Mouse (Mus musculus) CH12.LX (cell line): Measurements from ENCODE around the gene Olfr1475. TPM values are rescaled to one million over a fixed set of nuclear protein-coding genes. Genes with fewer than 3 reads are reported as not detected.

Source experiments
- DNase-seq: peaks from one replicate; pipeline ENCODE4 v3.0.0-alpha.2; 2013; ENCODE audit errors: extremely low read depth
- H3K27ac ChIP-seq: 2 replicates; pipeline ENCODE4 v1.5.1; 2012; ENCODE audit warnings: low read depth, mild to moderate bottlenecking, control low read depth, moderate library complexity; ENCODE audit not compliant: insufficient read depth
- H3K27me3 ChIP-seq: replicated peaks from 2 replicates; pipeline ENCODE3; 2012; ENCODE audit warnings: inconsistent platforms
- H3K36me3 ChIP-seq, 2 experiments: replicated peaks in 1 of 2; 2 replicates each; pipeline versions ENCODE3 to v1.6.1; 2012; ENCODE audit warnings: inconsistent platforms in 1 of 2, low read length in 1 of 2, mild to moderate bottlenecking in 1 of 2, mixed read lengths in 1 of 2, moderate library complexity in 1 of 2; ENCODE audit not compliant: control insufficient read depth in 1 of 2, insufficient read depth in 1 of 2
- H3K4me1 ChIP-seq, 2 experiments: 2 replicates each; pipeline ENCODE4 v1.6.1; 2012; ENCODE audit warnings: inconsistent platforms in 1 of 2, moderate library complexity in 1 of 2; ENCODE audit not compliant: insufficient read depth in 2 of 2, control insufficient read depth in 1 of 2
- H3K4me2 ChIP-seq: 2 replicates; pipeline ENCODE4 v1.6.1; 2012; ENCODE audit warnings: low read depth, mild to moderate bottlenecking, control low read depth; ENCODE audit not compliant: poor library complexity, insufficient read depth, severe bottlenecking
- H3K4me3 ChIP-seq, 3 experiments: fragments of 150-350 bp in 1 of 3; sonication (generic) in 1 of 3; replicated peaks in 1 of 3; 2 replicates each; pipeline versions ENCODE3 to v1.5.1; 2011 to 2012; ENCODE audit warnings: low read depth in 2 of 3, low read length in 2 of 3, mild to moderate bottlenecking in 2 of 3, moderate library complexity in 2 of 3, control low read depth in 1 of 3, improper control_type of control experiment in 1 of 3, inconsistent platforms in 1 of 3, mixed read lengths in 1 of 3; ENCODE audit not compliant: poor library complexity in 1 of 3
- H3K79me2 ChIP-seq: replicated peaks from 2 replicates; pipeline ENCODE4 v1.6.1; 2012; ENCODE audit warnings: mild to moderate bottlenecking, moderate library complexity; ENCODE audit not compliant: control insufficient read depth, poor library complexity, insufficient read depth, severe bottlenecking; ENCODE audit errors: extremely low read depth
- H3K9ac ChIP-seq: 2 replicates; pipeline ENCODE4 v1.6.1; 2012; ENCODE audit warnings: low read depth, mild to moderate bottlenecking, control low read depth, moderate library complexity; ENCODE audit not compliant: insufficient read depth
- H3K9me3 ChIP-seq: replicated peaks from 2 replicates; pipeline ENCODE3; 2012; ENCODE audit warnings: low read length, inconsistent platforms, mixed read lengths
- BHLHE40 ChIP-seq: IDR thresholded peaks from 2 replicates; pipeline ENCODE4 v1.6.1; 2011; ENCODE audit warnings: mild to moderate bottlenecking, low read depth, low read length, improper control_type of control experiment
- CTCF ChIP-seq, 2 experiments: IDR thresholded peaks in 1 of 2; conservative IDR thresholded peaks in 1 of 2; 2 replicates each; pipeline ENCODE4 v1.5.1; 2011 to 2012; ENCODE audit warnings: low read depth in 2 of 2, low read length in 2 of 2, improper control_type of control experiment in 1 of 2, inconsistent platforms in 1 of 2, mild to moderate bottlenecking in 1 of 2, moderate library complexity in 1 of 2
- E2F4 ChIP-seq: IDR thresholded peaks from 2 replicates; pipeline ENCODE4 v1.6.1; 2011; ENCODE audit warnings: low read depth, low read length, improper control_type of control experiment; ENCODE audit not compliant: insufficient replicate concordance
- ELF1 ChIP-seq: IDR thresholded peaks from 2 replicates; pipeline ENCODE4 v1.6.1; 2014; ENCODE audit warnings: low read depth, mild to moderate bottlenecking, inconsistent platforms, low read length, improper control_type of control experiment
- ETS1 ChIP-seq: conservative IDR thresholded peaks from 2 replicates; pipeline ENCODE4 v1.6.1; 2012; ENCODE audit warnings: low read depth, mild to moderate bottlenecking, inconsistent platforms, low read length, improper control_type of control experiment, moderate library complexity
- HCFC1 ChIP-seq: IDR thresholded peaks from 2 replicates; pipeline ENCODE4 v1.6.1; 2012; ENCODE audit warnings: low read depth, mild to moderate bottlenecking, inconsistent platforms, low read length, improper control_type of control experiment
- IRF4 ChIP-seq: IDR thresholded peaks from 2 replicates; pipeline ENCODE4 v1.6.1; 2014; ENCODE audit warnings: low read depth, mild to moderate bottlenecking, inconsistent platforms, low read length, improper control_type of control experiment
- KAT2A ChIP-seq: IDR thresholded peaks from 2 replicates; pipeline ENCODE4 v1.6.1; 2012; ENCODE audit warnings: low read length, improper control_type of control experiment, inconsistent platforms; ENCODE audit not compliant: insufficient replicate concordance
- MAFK ChIP-seq: IDR thresholded peaks from 2 replicates; pipeline ENCODE4 v1.6.1; 2011; ENCODE audit warnings: low read length, improper control_type of control experiment; ENCODE audit not compliant: insufficient replicate concordance
- MAX ChIP-seq: IDR thresholded peaks from 2 replicates; pipeline ENCODE4 v1.6.1; 2011; ENCODE audit warnings: low read length, improper control_type of control experiment
- MAZ ChIP-seq: IDR thresholded peaks from 2 replicates; pipeline ENCODE4 v1.6.1; 2012; ENCODE audit warnings: low read depth, mild to moderate bottlenecking, inconsistent platforms, low read length, improper control_type of control experiment, moderate library complexity
- MEF2A ChIP-seq: IDR thresholded peaks from 2 replicates; pipeline ENCODE4 v1.6.1; 2014; ENCODE audit warnings: low read depth, mild to moderate bottlenecking, inconsistent platforms, low read length, improper control_type of control experiment, borderline replicate concordance
- MXI1 ChIP-seq: IDR thresholded peaks from 2 replicates; pipeline ENCODE4 v1.6.1; 2011; ENCODE audit warnings: mild to moderate bottlenecking, low read depth, low read length, improper control_type of control experiment
- PAX5 ChIP-seq: IDR thresholded peaks from 2 replicates; pipeline ENCODE4 v1.6.1; 2012; ENCODE audit warnings: low read length, inconsistent platforms, mixed read lengths
- POLR2A ChIP-seq: IDR thresholded peaks from 2 replicates; pipeline ENCODE4 v1.6.1; 2011; ENCODE audit warnings: low read depth, mild to moderate bottlenecking, improper control_type of control experiment, low read length
- POLR2AphosphoS2 ChIP-seq: IDR thresholded peaks from 2 replicates; pipeline ENCODE4 v1.6.1; 2011; ENCODE audit warnings: low read depth, low read length, improper control_type of control experiment
- RCOR1 ChIP-seq: conservative IDR thresholded peaks from 2 replicates; pipeline ENCODE4 v1.6.1; 2012; ENCODE audit warnings: low read depth, mild to moderate bottlenecking, inconsistent platforms, low read length, improper control_type of control experiment
- SIN3A ChIP-seq: IDR thresholded peaks from 2 replicates; pipeline ENCODE4 v1.6.1; 2012; ENCODE audit warnings: low read length, improper control_type of control experiment, inconsistent platforms
- TBP ChIP-seq: conservative IDR thresholded peaks from 2 replicates; pipeline ENCODE4 v1.6.1; 2011; ENCODE audit warnings: low read depth, low read length, improper control_type of control experiment
- USF1 ChIP-seq: IDR thresholded peaks from 2 replicates; pipeline ENCODE4 v1.6.1; 2014; ENCODE audit warnings: low read depth, mild to moderate bottlenecking, inconsistent platforms, low read length, improper control_type of control experiment
- USF2 ChIP-seq: conservative IDR thresholded peaks from 2 replicates; pipeline ENCODE4 v1.6.1; 2011; ENCODE audit warnings: low read depth, low read length, improper control_type of control experiment
- ZNF384 ChIP-seq: IDR thresholded peaks from 2 replicates; pipeline ENCODE4 v1.6.1; 2012; ENCODE audit warnings: low read depth, low read length, improper control_type of control experiment, inconsistent platforms
- dilution Hi-C: fragments of 300-500 bp; cut with MboI; formaldehyde crosslinking; loops from 2 replicates; pipeline ENCODE4 v1.14.3; 2020; ENCODE audit warnings: low sequenced_read_pairs; ENCODE audit not compliant: extremely low pct_unique_long_range_greater_than_20kb, extremely low pct_ligation_motif_present
- in situ Hi-C: fragments of 300-500 bp; cut with MboI; formaldehyde crosslinking; loops from 3 replicates; pipeline ENCODE4 v1.14.3; 2019; ENCODE audit warnings: low sequenced_read_pairs, low pct_ligation_motif_present, low pct_unique_long_range_greater_than_20kb, mixed read lengths
- polyA plus RNA-seq: library from polyadenylated mRNA; unstranded; fragments of >175 nt; gene quantifications from 2 replicates; pipeline ENCODE4 v1.2.1, GENCODE M21; 2012; ENCODE audit warnings: low read depth; ENCODE audit not compliant: insufficient read length
- total RNA-seq, 2 experiments: library from RNA; depleted of rRNA; stranded (reverse); fragments of 300-350 nt in 1 of 2; fragments of >200 nt in 1 of 2; gene quantifications; 2 replicates each; pipeline ENCODE4 v1.2.3; 2012 to 2014

Olfr1475 gene
- not detected in 2 replicates for total RNA-seq (2012; rRNA removed)
- not detected in 2 replicates for total RNA-seq (2014; rRNA removed)
- polyA plus RNA-seq = not detected in 2 replicates

DNA sequence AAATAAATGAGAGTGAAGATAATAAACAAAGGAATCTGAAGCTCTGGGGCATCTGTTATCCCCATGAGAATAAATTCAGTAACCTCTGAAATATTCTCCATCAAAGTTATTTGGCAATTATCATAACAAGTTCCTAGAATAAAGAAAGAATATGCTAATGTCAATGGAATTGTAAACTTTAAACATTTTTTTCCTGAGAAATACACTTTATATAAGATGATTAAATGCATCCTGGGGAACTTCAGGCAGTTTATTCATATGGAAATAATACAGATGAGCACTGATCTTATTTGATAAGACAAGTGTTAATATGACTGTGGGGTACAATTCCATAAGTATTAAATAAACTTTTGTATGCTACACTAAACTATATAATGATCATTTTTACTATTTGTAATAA, at the start of gene Olfr1475:
Olfr1475 (minus strand) TSS at position 101 of the 400 bp plus-strand sequence.
- Histone ChIP-seq H3K27ac (no peak within 1 kb of the TSS), H3K4me1 (no peaks in the 10 kb centered on the region), H3K9me3 (no peaks in the 10 kb centered on the region), H3K79me2 (no peaks in the 10 kb centered on the region), H3K36me3 (no peaks in the 10 kb centered on the region), H3K4me2 (no peak within 1 kb of the TSS), H3K27me3 (no peaks in the 10 kb centered on the region), H3K4me3 (no peak within 1 kb of the TSS), H3K9ac (no peak within 1 kb of the TSS)
- in situ Hi-C loops = no loop called here
- TF ChIP-seq POLR2A (no peak), ELF1 (no peak), MAFK (no peak), SIN3A (no peak), MAZ (no peak), MEF2A (no peak), USF2 (no peak), IRF4 (no peak), HCFC1 (no peak), E2F4 (no peak), POLR2AphosphoS2 (no peak), PAX5 (no peak), CTCF (conservative IDR thresholded peaks at IDR 0.05 in 1 of 2, IDR thresholded peaks at IDR 0.05 in 1 of 2; ENCODE audit: low read depth in 2 of 2, low read length in 2 of 2) (no peak), ZNF384 (no peak), MXI1 (no peak), ETS1 (no peak), MAX (no peak), USF1 (no peak)
- DNase-seq = no peak
- dilution Hi-C loops = no loop called here

DNA sequence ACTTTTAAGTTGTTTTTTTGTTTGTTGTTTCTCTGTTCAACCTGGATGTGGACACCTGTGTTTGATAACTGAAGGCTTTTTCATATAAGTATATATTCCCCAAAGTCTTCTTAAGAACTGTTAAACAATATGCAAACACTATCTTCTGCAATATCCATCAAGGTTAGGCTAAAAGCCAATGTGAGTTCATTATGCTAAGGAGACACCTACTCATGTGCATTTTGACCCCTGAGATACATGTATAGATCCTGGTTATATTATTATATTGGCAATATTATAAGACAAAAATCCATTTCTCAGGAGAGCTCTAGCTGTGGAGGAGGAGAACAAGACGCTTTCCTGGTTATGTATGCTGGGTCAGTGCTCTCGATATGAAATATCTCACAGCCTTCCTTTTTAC, 47.6 kb upstream of the Olfr1475 start, which contains the start of gene Olfr1480:
Olfr1480 (plus strand) TSS at position 301 of the 400 bp plus-strand sequence.
- Histone ChIP-seq H3K27me3 (no peaks in the 10 kb centered on the region), H3K4me3 (no peak within 1 kb of the TSS), H3K9me3 (no peaks in the 10 kb centered on the region), H3K4me1 (no peaks in the 10 kb centered on the region), H3K27ac (no peak within 1 kb of the TSS), H3K79me2 (no peaks in the 10 kb centered on the region), H3K36me3 (no peaks in the 10 kb centered on the region), H3K9ac (no peak within 1 kb of the TSS), H3K4me2 (no peak within 1 kb of the TSS)
- TF ChIP-seq USF2 (no peak), RCOR1 (no peak), BHLHE40 (no peak), KAT2A (no peak), TBP (no peak)
- in situ Hi-C loops = no loop called here
- no peak for DNase-seq
- dilution Hi-C loops = no loop called here
